Mouse (Mus musculus): Measurements from ENCODE around the gene Cox8a.

DNA sequence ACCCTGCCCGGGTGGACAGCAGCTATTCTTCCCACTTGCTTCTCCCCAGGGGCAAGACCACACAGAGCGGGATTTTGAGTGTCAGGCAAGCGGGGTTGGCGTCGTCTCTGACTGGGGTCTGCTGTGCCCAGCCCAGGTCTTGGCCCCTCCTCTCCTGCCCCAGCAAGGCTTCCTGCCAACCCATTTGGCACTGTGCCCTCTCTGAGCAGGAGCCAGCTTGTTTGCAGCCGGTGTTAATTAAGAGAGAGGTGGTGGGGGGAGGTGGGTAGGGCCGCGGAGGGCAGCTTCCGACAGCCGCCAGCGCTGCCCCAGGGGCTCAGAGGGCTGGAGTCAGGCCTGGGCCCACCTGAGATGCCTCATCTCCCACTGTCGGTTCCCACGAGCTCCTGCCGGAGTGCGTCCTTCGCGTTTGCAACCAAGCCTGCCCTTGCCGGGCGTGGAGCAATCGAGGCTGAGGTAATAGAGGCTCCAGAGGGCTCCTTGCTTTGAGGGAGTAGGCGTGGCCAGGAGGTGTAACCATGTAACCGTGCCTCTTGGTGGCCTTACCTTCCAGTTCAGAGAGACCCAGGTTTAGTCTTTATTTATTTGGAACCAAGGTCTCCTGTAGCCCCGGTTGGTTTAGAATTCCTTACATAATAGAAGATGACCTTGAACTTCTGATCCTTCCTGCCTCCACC lies 35.0 kb downstream of the Cox8a start:
- TF ChIP-seq CHD2 (IDR thresholded peaks at IDR 0.05; ENCODE audit: low read length) (no peak), HCFC1 (IDR thresholded peaks at IDR 0.05; ENCODE audit: low read depth, low read length) (no peak), EP300 (IDR thresholded peaks at IDR 0.05; ENCODE audit: low read depth in 1 of 2, low read length in 2 of 2) (no peak), GATA1 (IDR thresholded peaks at IDR 0.05; ENCODE audit: low read depth, low read length) (no peak)

All from MEL (cell line).